Mouse (Mus musculus) hindbrain, embryonic 14.5 days (tissue): ENCODE measurements around the gene Hoxb8. TPM values are rescaled to one million over a fixed set of nuclear protein-coding genes. Genes with fewer than 3 reads are reported as not detected.

ENCODE experiments used
- ATAC-seq: fragments of 200-750 bp; cut with Nextera tagmentation; 2 replicates; pipeline ENCODE4 v1.8.0; 2017; ENCODE audit warnings: moderate number of reproducible peaks, mild to moderate bottlenecking, moderate TSS enrichment, moderate library complexity; ENCODE audit not compliant: low FRiP score
- DNase-seq: peaks from one replicate; pipeline ENCODE4 v3.0.0-alpha.2; 2015; ENCODE audit warnings: low spot score
- H3K27ac ChIP-seq: fragments of 300-500 bp; sonication (generic); 2 replicates; pipeline ENCODE4 v1.5.1; 2014; ENCODE audit warnings: mild to moderate bottlenecking, moderate library complexity
- H3K27me3 ChIP-seq: fragments of 300-500 bp; sonication (generic); 2 replicates; pipeline ENCODE4 v1.6.1; 2014; ENCODE audit warnings: mild to moderate bottlenecking, low read length, mixed read lengths; ENCODE audit not compliant: control insufficient read depth, insufficient read depth
- H3K36me3 ChIP-seq: fragments of 300-500 bp; sonication (generic); replicated peaks from 2 replicates; pipeline ENCODE4 v1.6.1; 2014; ENCODE audit not compliant: control insufficient read depth, insufficient read depth
- H3K4me1 ChIP-seq: fragments of 300-500 bp; sonication (generic); replicated peaks from 2 replicates; pipeline ENCODE4 v1.6.1; 2014; ENCODE audit warnings: antibody characterized with exemption, low read length, mixed read lengths; ENCODE audit not compliant: control insufficient read depth, insufficient read depth
- H3K4me2 ChIP-seq: fragments of 300-500 bp; sonication (generic); replicated peaks from 2 replicates; pipeline ENCODE4 v1.6.1; 2014; ENCODE audit warnings: mild to moderate bottlenecking, moderate library complexity
- H3K4me3 ChIP-seq: fragments of 300-500 bp; sonication (generic); replicated peaks from 2 replicates; pipeline ENCODE4 v1.5.1; 2014; ENCODE audit warnings: mild to moderate bottlenecking, low read length
- H3K9ac ChIP-seq: fragments of 300-500 bp; sonication (generic); 2 replicates; pipeline ENCODE4 v1.6.1; 2014
- H3K9me3 ChIP-seq: fragments of 300-500 bp; sonication (generic); 2 replicates; pipeline ENCODE4 v1.6.1; 2016; ENCODE audit warnings: low read length; ENCODE audit not compliant: control insufficient read depth
- WGBS: fragments of 180-500 bp; shearing (Covaris S2); extraction: QIAGEN DNeasy Blood & Tissue Kit; methylation state at CpG from one replicate; pipeline ENCODE4 v1.1.7; 2014; 5-methylcytosine and 5-hydroxymethylcytosine counted together
- polyA plus RNA-seq: library from polyadenylated mRNA; unstranded; fragments of >200 nt; fragmentation: Nextera tagmentation; extraction: Ambion mirVana; gene quantifications from 2 replicates; pipeline ENCODE4 v1.2.1, GENCODE M21; 2014

Hoxb8 gene
- polyA plus RNA-seq, 1 experiment from 2014 or later = 50.6 TPM

- H3K27me3 ChIP-seq = peaks cover 98% of the 10 kb centered on the region
- peak overlapping the region; percentile 51; the same call in 1 of the 2 replicates for H3K27ac ChIP-seq
- peak overlapping the region; percentile 10; the same call in 1 of the 2 replicates for H3K4me3 ChIP-seq
- peak overlapping the region; percentile 46 for H3K4me2 ChIP-seq
- 10% methylated on average over 6 of the region's 6 CpGs for WGBS
- no peaks in the 10 kb centered on the region for H3K9me3 ChIP-seq
- peak overlapping the region; percentile 34; the same call in 1 of the 2 replicates for H3K9ac ChIP-seq
- DNase-seq = no peak
- H3K4me1 ChIP-seq = no peaks in the 10 kb centered on the region
- H3K36me3 ChIP-seq = no peaks in the 10 kb centered on the region
- no peak for ATAC-seq
Observed at GRCm38 (mm10) chr11:96289837-96290236, 8.1 kb downstream of the Hoxb8 start.

GRCm38 (mm10) chr11:96290705-96291355 is 9.1 kb downstream of the Hoxb8 start:
- peak overlapping the region; percentile 9; the same call in 1 of the 2 replicates for H3K9ac ChIP-seq
- 4% methylated on average over 17 of the region's 17 CpGs for WGBS

GRCm38 (mm10) chr11:96291681-96292564 is 10.2 kb downstream of the Hoxb8 start, which contains the start of gene Hoxb6:
TSS of gene Hoxb6 (plus strand) at chr11:96292476.
- Histone ChIP-seq H3K4me2 (peak within 1 kb of the TSS; percentile 46), H3K9me3 (no peaks in the 10 kb centered on the region), H3K4me3 (peak within 1 kb of the TSS; percentile 48), H3K36me3 (no peaks in the 10 kb centered on the region), H3K4me1 (no peaks in the 10 kb centered on the region), H3K9ac (peak within 1 kb of the TSS; percentile 97), H3K27me3 (peaks cover 98% of the 10 kb centered on the region), H3K27ac (peak within 1 kb of the TSS; percentile 77)
- no peak for DNase-seq
- 3% methylated on average over 22 of the region's 22 CpGs for WGBS
- ATAC-seq = no peak

More at GRCm38 (mm10) chr11:96290705-96291355, 9.1 kb downstream of the Hoxb8 start:
- H3K4me2 ChIP-seq = peak overlapping the region; percentile 46
- ATAC-seq (no peak), DNase-seq (no peak)
- no peak overlapping the region for H3K4me3 ChIP-seq
- peak overlapping the region; percentile 38; the same call in 1 of the 2 replicates for H3K27ac ChIP-seq
- no peaks in the 10 kb centered on the region for H3K9me3 ChIP-seq
- peaks cover 98% of the 10 kb centered on the region for H3K27me3 ChIP-seq
- H3K4me1 ChIP-seq = no peaks in the 10 kb centered on the region
- no peaks in the 10 kb centered on the region for H3K36me3 ChIP-seq

- Histone ChIP-seq H3K4me2 (no peak overlapping the region), H3K9me3 (no peaks in the 10 kb centered on the region), H3K4me3 (peak overlapping the region; percentile 48), H3K4me1 (no peaks in the 10 kb centered on the region), H3K36me3 (no peaks in the 10 kb centered on the region), H3K27ac (peak overlapping the region; percentile 77; the same call in 1 of the 2 replicates), H3K9ac (peak overlapping the region; percentile 97), H3K27me3 (peaks cover 98% of the 10 kb centered on the region)
- 4% methylated on average over 12 of the region's 12 CpGs for WGBS
- DNase-seq (no peak), ATAC-seq (no peak)
Observed at GRCm38 (mm10) chr11:96292565-96293301, 11.0 kb downstream of the Hoxb8 start.

GRCm38 (mm10) chr11:96293302-96293921 is 11.7 kb downstream of the Hoxb8 start:
- Histone ChIP-seq H3K9ac (peak overlapping the region; percentile 97), H3K36me3 (no peaks in the 10 kb centered on the region), H3K4me3 (peak overlapping the region; percentile 48), H3K4me1 (no peaks in the 10 kb centered on the region), H3K9me3 (no peaks in the 10 kb centered on the region), H3K27me3 (peaks cover 97% of the 10 kb centered on the region), H3K4me2 (no peak overlapping the region), H3K27ac (peak overlapping the region; percentile 77; the same call in 1 of the 2 replicates)
- WGBS = 4% methylated on average over 22 of the region's 22 CpGs
- ATAC-seq = no peak
- no peak for DNase-seq

GRCm38 (mm10) chr11:96294245-96295091 is 12.8 kb downstream of the Hoxb8 start:
- Histone ChIP-seq H3K27me3 (peaks cover 94% of the 10 kb centered on the region), H3K36me3 (no peaks in the 10 kb centered on the region), H3K4me1 (no peaks in the 10 kb centered on the region), H3K4me3 (peak overlapping the region; percentile 48), H3K27ac (peak overlapping the region; percentile 77), H3K4me2 (peak overlapping the region; percentile 33), H3K9ac (peak overlapping the region; percentile 97), H3K9me3 (no peaks in the 10 kb centered on the region)
- WGBS = under 1% methylated on average over 32 of the region's 32 CpGs
- peak; percentile 83 for DNase-seq
- ATAC-seq = peak; percentile 48; the same call in 1 of the 2 replicates

- Histone ChIP-seq H3K27ac (peak overlapping the region; percentile 85), H3K36me3 (no peaks in the 10 kb centered on the region), H3K4me1 (no peaks in the 10 kb centered on the region), H3K9me3 (no peaks in the 10 kb centered on the region), H3K4me2 (peak overlapping the region; percentile 77), H3K9ac (peak overlapping the region; percentile 97), H3K4me3 (peak overlapping the region; percentile 48), H3K27me3 (peaks cover 94% of the 10 kb centered on the region)
- DNase-seq = no peak
- 2% methylated on average over 29 of the region's 30 CpGs for WGBS
- no peak for ATAC-seq
Observed at GRCm38 (mm10) chr11:96295092-96295835, 13.6 kb downstream of the Hoxb8 start.
